Mouse (Mus musculus) thymus, postnatal 14 days (tissue): ENCODE measurements around the gene Bcl6.

Experiments used
- DNase-seq: peaks from one replicate; pipeline ENCODE4 v3.0.0; 2021

Gene Bcl6

GRCm38 (mm10) chr16:23919418-23919817 is 69.2 kb downstream of the Bcl6 start:
- DNase-seq: no peak
